Mouse (Mus musculus) urinary bladder, postnatal 36 days (tissue): ENCODE measurements around the gene Plxdc1.
"Not testable (repeated sequence)": the region's sequence is repeated elsewhere in the genome, so short reads cannot be mapped to it uniquely, and the experiment has no call there.

Experiments used
- DNase-seq, 2 experiments: peaks; one replicate each; pipeline ENCODE4 v3.0.0; 2022; ENCODE audit warnings: low spot score in 2 of 2, mixed read lengths in 1 of 2

The Plxdc1 gene

DNA sequence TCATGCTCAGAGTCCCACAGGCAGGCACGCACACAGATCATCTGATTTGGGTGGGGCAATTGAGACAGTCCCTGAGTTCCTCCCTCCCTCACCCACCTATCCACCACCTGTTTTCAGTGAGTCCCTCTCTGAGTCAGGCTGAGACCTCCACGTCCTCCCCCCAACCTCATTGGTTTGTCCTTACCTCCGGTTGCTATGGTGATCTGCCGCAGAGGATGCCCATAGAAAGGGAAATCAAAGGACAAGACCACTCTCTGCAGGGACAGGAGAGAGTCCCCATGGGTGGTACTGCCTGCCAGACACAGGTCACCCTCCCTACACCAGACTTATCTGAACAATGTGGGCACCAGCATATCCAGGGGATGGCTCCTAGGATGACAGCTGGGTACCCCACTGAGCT, 30.3 kb downstream of the Plxdc1 start:
- DNase-seq = no peak

DNA sequence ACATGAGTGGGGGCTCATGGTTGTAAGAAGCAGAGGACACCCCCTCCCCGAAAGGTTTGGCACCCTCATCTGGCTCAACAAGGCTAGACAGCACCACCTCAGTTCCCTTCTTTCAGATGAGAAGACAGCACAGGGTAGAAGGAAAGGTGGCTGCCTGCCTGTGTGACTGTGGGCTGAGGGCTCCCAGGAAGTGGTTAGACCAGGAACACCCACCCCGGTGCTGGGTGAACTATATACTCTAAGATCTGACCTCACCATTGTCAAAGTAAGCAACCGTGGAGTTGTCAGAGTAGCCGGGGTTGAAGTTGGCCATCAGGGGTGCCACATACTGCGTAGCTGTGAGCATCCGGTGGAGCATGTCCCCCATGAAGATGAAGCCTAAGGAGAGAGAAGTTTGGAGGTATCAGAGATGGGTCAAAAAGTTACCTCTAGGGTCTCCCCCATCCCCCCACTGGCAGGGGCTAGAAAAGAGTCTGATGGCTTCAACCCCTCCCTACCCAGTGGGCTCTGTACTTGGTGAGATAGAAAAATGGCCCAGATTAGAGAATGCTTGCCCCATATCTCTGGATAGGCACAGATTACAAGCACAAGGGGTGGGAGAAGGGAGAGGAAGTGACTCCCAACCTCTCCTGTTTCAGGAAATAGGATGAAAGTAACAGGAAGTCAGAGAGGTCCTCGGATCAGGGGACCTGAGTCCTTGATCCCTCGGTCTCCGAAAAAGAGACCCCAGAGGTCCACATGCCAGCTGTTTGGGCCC, 30.9 kb downstream of the Plxdc1 start:
- no peak for DNase-seq

DNA sequence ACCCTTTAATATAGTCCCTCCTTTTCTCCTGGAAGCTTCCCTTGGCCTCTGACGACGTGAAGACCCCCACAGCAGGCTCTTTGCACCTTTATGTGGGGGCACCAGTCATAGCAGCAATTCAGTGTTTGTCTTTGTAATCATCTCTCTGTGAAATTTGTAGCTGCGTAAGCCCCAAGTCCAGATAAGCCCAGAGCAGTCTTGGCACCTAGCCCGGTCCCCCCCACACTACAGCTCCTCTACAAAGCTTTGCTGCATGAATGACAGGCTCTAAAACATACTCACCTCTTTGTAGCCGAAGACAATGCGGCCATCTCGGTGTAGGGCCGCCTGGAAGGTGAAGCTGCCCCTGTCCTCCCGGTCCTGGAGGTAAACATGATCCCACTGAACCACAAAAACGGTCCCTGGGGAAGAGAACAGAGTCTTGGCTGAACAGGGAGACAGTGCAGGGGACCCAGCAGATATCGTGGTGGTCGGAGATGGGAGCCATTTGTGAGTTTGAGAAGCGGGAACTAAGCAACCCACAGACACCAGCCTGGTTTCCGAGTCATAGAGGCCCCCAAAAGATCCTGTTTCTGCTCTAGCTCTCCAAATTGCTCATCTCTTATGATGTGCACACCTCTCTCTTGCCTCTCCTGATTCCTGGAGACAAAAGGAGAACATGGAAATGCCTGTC, 31.6 kb downstream of the Plxdc1 start:
- no peak for DNase-seq

DNA sequence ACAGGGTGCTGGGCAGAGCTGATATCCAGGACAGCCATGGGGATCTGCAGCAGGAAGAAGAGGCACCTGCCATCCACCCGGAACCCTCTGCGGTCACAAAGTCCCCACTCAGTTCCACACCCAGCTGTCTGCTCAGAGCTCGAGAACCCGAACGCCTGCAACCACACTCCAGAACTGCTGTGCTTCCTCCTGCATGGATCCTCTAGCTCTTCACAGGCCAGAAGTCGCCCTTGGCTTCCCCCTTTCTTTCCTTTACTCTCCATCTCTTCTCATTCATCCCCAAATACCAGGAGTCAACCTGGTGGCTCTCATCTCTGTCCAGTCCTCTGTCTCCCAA, 32.3 kb downstream of the Plxdc1 start:
- DNase-seq = no peak

DNA sequence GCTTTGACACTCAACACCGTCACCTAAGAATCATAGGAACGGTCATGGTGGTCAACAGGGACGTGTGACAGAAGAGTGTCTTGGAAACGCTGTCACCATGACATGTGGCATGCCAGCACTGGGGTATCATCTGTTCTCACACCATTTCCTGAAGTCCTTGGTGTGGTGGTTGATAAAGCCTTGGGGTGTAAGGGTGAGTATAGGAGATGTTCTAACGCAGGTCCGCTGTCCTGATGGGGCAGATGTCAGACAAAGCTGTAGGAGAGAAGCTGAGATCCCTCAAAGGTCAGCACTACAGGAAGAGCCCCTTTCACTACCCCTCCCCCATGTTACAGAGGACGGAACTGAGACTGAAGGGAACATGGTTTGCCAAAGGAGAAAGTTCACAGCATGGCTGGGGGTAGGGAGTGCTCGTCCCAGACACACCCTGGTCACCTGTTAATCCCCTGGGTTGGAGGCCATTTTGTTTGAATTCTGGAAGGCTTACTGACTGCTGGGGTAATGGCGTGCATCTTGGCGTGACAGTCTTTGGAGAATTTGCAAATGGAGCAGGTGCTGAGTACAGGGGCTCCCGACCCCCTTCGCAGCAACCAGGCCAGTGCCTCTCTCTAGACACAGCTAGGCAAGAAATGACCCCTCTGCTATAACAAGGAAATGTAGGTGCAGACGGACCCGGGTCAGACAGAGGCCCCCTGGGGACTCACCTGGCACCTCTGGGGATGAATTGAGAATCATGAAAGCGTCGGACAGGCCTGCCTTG, 32.9 kb downstream of the Plxdc1 start:
- DNase-seq = no peak

DNA sequence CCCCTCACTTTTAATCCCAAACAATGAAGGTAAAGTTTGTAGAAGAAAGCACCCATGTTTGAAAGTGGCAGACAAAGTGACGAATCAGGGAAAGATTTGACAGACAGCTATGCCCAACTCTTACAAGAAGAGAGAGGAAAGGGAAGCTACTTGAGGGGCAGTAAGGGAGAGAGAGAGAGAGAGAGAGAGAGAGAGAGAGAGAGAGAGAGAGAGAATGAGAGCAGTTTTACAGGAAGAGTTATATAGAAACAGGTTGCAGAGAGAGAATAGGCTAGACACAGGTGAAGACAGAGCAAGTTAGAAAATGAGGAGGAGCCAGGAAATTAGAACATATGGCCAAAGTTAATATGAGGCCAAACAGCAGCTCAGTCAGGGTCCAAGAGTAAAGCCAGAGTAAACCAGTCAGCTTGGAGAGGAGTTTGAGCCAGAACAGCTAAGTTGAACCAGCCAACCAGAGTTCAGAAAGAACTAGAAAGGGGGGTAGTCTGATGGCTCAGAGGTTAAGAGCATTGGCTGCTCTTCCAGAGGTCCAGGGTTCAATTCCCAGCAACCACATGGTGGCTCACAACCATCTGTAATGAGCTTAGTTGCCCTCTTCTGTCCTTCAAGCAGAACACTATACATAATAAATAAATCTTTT, 33.8 kb downstream of the Plxdc1 start:
- no peak for DNase-seq

DNA sequence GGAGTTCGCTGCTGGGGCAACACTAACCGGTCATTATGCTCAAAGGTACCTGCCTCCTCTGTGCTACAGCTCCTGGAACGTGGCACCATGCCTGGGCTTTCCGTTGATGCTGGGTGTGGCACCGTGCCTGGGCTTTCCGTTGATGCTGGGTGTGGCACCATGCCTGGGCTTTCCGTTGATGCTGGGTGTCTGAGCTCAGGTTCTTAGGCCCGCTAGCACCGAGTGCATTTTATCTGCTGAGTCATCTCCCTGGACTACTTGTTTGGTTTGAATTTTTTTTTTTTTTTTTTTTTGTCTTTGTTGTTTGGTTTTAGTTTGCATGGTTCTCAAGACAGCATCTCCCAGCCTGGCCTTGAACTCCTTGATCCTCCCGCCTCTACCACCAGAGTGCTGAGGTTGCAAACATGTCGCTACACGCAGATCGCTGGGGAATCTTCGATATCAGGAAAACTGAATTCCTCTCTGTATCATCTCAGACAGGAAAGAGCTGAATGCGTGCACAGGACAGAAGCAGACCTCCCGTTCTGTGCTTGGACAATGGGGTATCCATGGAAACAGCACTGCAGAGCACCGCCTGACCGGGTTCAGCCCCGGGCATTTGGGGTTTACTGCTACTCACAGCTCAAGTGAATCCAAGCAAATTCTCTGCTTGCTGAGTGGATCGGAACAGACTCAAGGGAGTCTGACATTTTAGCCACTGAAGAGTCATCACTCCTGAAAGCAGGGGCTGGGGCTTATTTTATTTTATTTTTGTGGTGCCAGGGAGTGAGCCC, 36.4 kb downstream of the Plxdc1 start:
- no peak for DNase-seq

DNA sequence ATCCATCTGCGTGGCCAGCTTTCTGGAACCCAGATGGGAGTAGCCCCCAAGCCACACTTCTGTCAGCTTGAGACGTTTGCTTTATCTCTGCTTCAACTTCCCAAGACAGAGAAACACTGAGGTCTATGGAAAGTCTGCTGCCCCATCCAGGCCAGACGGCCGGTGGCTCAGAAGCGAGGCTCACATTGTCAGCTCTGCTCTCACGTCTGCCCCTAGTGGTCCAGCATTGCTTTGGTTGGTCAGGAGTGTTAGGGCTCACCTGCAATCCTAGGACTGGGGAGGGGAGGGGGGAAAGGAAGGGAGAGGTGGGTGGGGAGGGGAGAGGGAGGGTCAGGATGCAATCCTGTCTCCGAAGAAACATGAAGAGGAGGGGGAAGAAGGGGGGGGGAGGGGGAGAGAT, 38.8 kb downstream of the Plxdc1 start:
- DNase-seq = no peak

DNA sequence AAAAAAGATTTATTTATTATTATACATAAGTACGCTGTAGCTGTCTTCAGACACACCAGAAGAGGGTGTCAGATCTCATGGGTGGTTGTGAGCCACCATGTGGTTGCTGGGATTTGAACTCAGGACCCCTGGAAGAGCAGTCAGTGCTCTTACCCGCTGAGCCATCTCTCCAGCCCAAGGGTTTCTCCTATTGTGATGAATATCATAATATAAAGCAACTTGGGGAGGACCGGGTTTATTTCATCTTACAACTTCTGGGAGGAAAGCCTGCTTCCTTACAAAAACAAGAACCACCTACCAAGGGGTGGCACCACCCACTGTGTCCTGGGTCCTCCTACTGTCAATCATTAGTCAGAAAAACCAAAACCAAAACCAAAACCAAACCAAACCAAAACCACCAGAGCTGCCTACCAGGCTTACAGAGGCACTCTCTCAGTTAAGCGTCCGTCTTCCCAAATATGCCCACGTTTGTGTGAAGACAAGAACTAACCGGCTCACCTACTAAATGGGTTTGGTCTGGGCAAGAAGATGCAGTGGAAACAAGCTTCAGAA, 40.4 kb downstream of the Plxdc1 start:
- DNase-seq = not testable (repeated sequence)

DNA sequence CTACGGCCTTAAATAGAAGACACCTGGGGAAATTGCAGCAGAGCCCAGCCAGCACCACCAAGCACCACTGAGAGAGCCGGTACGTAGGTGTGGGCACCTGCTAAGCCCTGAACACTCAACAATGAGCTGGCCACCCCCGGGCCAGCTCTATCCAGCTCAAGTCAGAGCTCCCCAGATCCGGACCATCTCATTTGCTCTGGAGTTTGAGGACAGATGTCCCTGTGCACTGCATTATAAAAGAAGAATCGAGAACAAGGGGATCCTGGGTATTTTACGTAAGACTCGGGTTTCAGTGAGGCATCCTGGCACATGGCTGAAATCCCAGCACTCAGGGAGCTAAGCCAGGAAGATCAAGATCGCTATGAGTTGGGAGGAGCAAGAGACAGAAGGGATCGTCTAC, 41.2 kb downstream of the Plxdc1 start:
- DNase-seq = no peak

DNA sequence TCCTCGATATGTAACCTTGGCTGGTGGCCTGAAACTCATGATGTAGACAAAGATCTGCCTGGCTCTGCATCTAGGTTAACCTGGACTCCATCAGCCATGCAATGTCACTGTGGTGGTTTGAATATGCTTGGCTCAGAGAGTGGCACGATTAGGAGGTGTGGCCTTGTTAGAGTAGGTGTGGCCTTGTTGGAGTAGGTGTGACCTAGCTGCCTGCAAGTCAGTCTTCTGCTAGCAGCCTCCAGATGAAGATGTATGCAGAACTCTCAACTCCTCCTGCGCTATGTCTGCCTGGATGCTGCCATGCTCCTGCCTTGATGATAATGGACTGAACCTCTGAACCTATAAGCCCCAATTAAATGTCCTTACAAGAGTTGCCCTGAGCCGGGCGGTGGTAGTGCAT, 43.0 kb downstream of the Plxdc1 start:
- DNase-seq = no peak

DNA sequence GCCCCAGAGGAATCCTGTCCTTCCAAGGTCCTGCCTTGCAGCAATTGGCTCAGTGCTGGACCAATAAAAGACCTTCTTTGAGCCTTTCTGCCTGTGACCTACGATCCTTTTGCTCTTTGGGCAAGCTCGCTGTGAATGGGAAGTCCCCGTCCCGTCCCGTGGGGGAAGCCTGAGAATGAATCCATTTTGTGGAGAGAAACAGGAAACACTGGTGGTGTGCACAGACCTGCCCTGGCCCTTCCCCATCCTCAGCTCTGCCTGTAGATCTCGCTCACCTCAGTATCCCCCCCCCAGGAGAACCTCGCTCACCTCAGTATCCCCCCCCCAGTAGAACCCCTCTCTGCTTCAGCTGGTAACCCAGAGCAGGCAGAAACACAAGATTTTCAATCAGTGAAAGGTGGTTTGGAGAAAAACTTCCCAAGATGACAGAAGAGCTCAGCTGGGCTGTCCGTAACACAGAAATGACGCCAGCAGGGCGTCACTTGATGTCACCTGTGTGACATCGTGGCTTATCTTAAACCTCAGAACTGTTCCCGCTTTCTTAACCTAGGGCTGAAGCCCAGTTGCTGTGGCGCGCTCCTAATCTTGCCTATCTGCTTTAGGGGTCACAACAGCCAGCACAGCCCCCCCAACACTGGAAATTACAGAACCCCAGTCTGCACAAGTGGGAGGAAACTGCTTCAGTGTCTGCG, 43.7 kb downstream of the Plxdc1 start:
- no peak for DNase-seq

DNA sequence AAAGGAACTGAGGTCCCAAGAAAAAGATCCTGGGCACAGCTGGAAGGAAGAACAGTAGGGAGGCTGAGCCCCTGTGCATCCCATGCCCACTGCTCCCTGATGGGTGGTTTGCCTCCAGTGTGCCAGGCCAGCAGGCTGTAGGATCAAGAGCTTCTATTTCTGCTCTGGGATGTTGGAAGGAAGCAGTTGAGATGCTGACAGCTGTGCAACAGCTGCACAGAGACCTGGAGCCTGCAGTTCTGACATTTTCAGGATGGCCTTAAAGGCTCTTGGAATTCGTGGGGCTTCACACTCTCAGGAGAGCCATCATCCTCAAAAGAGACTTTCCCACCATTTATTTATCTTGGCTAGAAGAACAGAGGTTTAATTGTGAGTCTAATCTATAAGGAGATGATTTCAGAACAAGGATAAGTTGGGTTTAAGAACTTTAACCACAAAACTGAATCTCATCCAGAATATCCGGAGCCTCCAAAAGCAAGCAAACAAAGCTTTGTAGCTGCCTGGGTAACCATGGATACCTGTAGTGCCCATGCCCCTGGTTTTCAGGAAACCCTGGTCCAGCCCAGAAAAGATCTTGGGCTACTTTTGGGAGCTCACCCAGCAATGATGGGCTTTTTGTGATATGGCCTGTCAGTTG, 48.7 kb downstream of the Plxdc1 start:
- no peak for DNase-seq

DNA sequence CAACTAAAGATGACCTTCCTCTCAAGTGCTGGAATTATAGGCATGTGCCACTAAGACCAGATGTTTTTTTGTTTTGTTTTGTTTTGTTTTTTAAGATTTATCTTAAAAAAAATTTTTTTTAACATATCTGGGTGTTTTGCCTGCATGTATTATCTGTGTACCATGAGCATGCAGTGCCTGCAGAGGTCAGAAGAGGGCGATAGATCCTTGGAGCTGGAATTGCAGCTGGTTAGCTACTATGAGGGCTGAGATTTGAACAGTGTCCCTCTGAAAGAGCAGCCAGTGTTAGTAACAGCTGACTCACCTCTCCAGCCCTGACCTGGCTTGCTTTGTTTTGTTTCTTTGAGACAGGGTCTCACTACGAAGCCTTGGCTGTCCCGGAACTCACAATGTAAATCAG, 49.5 kb downstream of the Plxdc1 start:
- peak in 1 of 2 experiments; percentile 40 for DNase-seq

DNA sequence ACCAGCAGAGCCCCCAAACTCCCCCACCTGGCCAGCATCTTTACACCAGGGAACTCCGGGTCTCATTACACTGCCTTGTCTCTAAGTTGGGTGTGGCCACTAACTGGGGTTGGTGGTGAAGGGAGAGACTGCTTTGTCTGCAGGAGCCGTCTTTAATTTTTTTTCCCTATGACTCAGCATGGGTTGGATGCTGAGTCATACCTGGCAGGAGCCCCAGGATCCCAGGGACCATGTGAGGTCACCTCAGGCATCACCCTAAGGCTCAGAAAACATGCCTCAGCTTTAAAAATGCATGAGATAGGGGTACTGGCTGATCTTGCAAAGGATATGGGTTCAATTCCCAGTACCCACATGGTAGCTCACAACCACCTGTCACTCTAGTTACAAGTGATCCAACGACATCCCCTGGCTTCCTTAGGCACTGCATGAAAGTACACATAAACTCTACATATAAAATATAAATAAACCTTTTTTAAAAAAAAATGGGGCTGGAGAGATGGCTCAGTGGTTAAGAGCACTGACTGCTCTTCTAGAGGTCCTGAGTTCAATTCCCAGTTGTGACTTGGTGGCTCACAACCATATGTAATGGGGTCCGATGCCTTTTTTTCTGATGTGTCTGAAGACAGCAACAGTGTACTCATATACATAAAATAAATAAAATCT, 50.2 kb downstream of the Plxdc1 start:
- DNase-seq = peak in 1 of 2 experiments; percentile 19

DNA sequence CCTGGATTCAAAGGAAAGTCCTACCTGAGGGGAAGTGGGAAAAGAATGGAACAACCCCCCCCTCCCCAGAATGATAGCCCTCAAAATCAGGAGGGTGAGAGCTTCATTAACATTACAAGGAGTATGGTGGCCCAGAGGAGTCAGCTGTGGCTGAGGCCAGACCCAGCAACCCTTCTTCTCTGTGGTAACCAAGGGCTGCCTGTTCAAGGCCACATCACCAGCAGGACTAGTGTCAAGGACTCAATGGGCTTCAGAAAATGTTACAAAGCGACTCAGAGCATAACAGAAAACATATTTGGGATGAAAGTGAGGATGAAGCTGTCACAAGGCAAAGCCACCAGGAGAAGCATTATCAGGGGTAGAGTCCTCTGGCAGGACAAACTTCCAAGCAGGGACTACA, 52.7 kb downstream of the Plxdc1 start:
- DNase-seq = no peak

DNA sequence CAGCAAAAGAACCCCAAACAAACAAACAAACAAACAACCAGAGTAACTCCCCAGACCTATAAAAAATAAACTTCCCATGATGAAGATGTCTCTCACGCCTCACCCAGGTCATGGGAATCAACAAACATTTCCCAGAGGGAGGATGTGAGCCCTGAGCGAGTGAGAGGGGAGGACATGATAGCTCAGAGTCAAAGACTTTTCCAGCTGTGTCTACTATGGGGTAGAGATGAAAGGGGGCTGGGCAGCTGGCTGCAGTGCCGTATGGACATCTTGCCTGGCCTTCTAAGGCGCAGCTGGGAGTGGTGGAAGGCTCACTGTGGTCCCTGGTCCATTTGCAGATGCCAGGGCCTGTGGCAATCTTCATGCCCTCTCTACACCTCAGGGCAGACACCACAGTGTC, 57.3 kb downstream of the Plxdc1 start:
- no peak for DNase-seq

DNA sequence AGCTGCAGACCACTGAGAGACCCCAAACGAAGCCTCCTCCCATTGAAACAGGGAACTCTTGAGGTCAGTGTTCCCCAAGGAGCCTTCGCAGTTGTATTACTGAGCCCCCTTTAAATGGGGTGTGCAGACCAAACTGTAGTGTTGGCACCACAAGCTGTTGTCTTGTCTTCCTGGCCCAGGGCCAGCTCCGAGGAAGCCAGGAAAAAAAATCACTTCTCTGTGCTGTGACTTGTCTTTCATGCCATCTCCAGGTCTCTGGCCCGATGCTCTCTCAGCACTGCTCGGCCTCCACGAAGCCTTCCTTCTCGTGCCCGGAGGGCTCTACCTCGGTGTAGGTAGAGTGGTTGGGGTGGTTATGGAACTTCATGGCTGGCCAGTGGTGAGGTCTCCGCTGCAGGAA, 62.0 kb downstream of the Plxdc1 start:
- DNase-seq = no peak

DNA sequence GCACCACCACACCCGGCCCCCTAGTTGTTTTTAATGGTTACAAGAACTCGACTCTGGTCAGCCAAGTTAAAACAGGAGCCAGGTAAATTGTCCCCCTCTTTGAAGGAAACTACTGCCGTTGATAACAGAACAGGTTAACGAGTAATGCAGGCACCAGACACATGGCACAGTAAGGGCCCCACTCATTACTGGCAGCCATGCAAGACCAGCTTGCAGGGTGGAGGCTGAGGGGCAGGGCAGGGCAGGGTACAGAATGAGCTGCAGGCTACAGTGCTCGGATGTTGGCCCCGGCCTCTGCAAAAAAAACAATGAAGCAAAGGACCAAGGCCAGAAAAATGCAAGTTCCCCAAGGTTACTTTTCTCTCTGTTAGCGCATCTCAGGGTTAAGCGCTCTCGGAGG, 62.6 kb downstream of the Plxdc1 start:
- no peak for DNase-seq
